Mouse (Mus musculus): Measurements from ENCODE around the gene Npy1r. TPM values are rescaled to one million over a fixed set of nuclear protein-coding genes. Genes with fewer than 3 reads are reported as not detected.

The Npy1r gene
- 2.4 and 3.2 TPM in 2 replicates for polyA plus RNA-seq (2015; fragmentation: Nextera tagmentation; extraction: Ambion mirVana)

DNA sequence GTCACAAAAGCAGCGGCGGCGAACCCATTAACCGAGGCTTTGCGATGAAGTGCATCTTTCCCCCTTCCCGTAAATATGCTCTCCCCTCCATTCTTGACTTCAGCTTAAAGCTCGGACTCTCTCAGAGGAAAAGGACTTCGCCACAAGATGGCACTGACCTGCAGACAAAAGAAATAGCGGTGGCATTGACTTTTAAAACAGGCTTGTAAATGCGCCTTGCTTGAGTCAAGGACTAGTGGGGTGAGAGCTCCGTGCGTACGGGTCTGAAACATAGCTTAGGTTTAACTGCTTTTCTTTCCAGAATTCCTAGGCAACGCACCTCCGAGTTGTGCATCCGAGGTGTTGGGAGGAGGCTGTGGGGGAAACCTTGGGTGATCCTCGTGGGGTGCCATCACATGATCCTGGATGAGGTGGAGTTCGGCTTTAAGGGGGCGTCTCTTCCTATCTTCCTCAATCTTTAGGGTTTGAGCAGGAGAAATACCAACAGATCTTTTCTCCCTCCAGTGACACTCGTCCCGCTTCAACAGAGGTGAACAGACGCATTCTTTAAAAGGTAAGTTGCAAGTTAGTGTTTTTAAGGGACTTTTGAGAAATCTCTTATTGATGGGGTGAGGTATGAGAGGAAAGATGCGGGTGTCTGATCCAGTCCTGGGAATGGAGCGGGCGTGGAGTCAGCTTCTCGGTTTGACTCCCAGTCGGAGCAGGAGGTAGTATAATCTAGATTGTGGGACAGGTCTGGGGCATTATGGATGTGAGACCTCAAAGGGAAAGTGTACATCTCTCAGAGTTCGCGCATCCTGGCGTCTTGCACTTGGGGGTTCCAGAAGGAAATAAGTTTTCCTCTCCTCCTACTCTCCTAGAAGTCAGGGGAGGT, at the start of gene Npy1r:
Gene Npy1r, plus strand, starts transcription at position 223 of the 874 bp plus-strand sequence.
- 2% methylated on average over 30 of the region's 30 CpGs for WGBS
- peak within 1 kb of the TSS; percentile 47; the same call in 1 of the 2 replicates for H3K9ac ChIP-seq
- peaks cover 10% of the 10 kb centered on the region; the same call in 1 of the 2 replicates for H3K4me1 ChIP-seq (replicated peaks)
- peak within 1 kb of the TSS; percentile 55 for H3K4me3 ChIP-seq
- peaks cover 20% of the 10 kb centered on the region for H3K27me3 ChIP-seq
- no peaks in the 10 kb centered on the region for H3K9me3 ChIP-seq (replicated peaks)
- H3K27ac ChIP-seq: no peak within 1 kb of the TSS
- ATAC-seq (replicated peaks; ENCODE audit: insufficient number of reproducible peaks, insufficient read depth, low FRiP score, low read depth): 0 out of 2 replicates have a peak, but pooled peaks have one; percentile 47
- peak within 1 kb of the TSS; percentile 88 for H3K4me2 ChIP-seq
- H3K36me3 ChIP-seq: no peaks in the 10 kb centered on the region

DNA sequence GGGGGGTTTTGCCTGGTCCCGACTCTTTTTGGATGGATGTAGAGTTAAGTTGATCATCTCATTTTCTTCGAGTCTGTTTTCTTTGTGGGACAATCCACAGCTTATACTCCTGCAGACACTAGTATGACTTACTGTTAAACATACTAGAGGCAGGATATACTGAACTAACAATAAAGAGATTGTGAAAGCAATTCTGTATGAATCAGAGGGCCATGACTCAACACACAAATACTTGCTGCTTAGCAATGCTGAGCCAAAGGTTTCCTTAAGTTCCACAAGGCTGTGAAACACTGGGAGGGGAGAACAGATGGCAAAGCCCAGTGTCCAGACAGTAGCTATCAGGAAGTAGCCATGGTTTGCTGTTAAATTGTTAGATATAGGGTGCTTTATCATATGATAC, 15.7 kb upstream of the Npy1r start:
- 67% methylated on average over 2 of the region's 2 CpGs for WGBS
- Histone ChIP-seq H3K36me3 (no peaks in the 10 kb centered on the region), H3K9me3 (replicated peaks) (no peaks in the 10 kb centered on the region), H3K9ac (no peak overlapping the region), H3K4me1 (replicated peaks) (no peaks in the 10 kb centered on the region), H3K27ac (no peak overlapping the region), H3K4me3 (no peak overlapping the region), H3K4me2 (no peak overlapping the region), H3K27me3 (no peaks in the 10 kb centered on the region)
- ATAC-seq (replicated peaks; ENCODE audit: insufficient number of reproducible peaks, insufficient read depth, low FRiP score, low read depth): no peak

DNA sequence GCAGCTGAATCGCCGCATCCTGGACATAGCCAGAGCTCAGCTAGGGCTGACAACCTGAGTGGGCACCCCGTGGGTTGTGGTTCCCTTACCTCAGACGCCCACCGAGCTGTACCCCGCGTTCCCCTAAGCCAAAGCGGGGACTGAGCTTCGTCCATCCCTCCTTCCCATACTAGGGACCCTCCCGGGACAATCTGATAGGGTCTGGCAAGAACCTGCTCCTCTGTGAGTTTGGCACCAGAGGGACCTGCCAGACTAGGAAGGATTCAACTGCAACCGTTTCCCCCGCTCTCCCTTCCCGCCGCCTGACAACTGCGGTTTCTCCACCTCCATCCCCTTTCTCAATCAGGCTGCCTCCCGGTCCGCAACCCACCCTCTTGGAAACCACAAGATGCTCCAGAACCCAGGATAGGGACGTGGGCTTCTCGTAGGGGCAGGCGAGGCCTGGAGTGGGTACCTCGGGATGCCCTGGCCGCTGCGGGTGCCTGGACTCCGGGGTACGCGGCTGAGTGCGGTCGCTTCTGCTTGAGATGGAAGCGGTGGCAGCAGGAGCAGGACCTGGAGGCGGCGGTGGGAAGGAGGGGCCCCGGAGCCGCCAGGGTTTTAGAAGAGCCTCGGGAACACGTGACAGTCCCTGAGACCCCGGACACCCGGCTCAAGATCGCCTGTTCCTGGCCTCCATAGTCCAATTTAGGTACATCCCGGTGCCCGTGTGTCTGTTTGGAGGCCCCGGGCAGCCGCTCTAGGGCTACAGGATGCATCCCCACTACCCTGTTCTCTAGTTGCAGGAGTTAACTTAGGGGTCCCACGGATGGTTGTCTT, 9.3 kb upstream of the Npy1r start, which contains the start of gene Npy5r:
Gene Npy5r, minus strand, starts transcription at position 618 of the 819 bp plus-strand sequence.
- Histone ChIP-seq H3K27me3 (peaks cover 19% of the 10 kb centered on the region), H3K9me3 (replicated peaks) (no peaks in the 10 kb centered on the region), H3K4me2 (peak within 1 kb of the TSS; percentile 75), H3K36me3 (no peaks in the 10 kb centered on the region), H3K9ac (peak within 1 kb of the TSS; percentile 34), H3K4me1 (replicated peaks) (peaks cover 9% of the 10 kb centered on the region; the same call in 1 of the 2 replicates), H3K27ac (no peak within 1 kb of the TSS), H3K4me3 (peak within 1 kb of the TSS; percentile 48)
- no peak for ATAC-seq (replicated peaks; ENCODE audit: insufficient number of reproducible peaks, insufficient read depth, low FRiP score, low read depth)
- 2% methylated on average over 43 of the region's 43 CpGs for WGBS

DNA sequence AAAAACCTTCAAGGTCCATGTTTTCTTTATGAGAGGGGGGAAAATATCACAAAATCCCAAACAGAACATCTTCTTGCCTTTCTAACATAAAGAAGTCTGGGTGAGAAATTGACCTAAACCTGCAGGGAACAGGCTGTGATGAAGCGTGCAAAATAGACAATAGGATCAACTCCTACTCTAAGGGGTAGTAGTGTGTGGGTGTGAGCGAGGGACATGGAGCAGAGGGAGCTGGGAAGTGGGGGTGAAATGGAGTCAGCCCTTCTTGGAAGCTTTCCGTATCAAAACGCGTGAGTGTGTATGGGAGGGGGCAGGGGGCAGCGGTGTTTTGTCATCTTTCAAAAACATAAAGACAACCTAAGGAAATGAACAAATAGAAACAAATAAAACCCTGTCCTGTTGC, 8.6 kb upstream of the Npy1r start:
- Histone ChIP-seq H3K27ac (no peak overlapping the region), H3K36me3 (no peaks in the 10 kb centered on the region), H3K4me1 (replicated peaks) (peaks cover 9% of the 10 kb centered on the region; the same call in 1 of the 2 replicates), H3K4me3 (peak overlapping the region; percentile 48), H3K4me2 (peak overlapping the region; percentile 75), H3K27me3 (peaks cover 19% of the 10 kb centered on the region), H3K9me3 (replicated peaks) (no peaks in the 10 kb centered on the region), H3K9ac (no peak overlapping the region)
- no peak for ATAC-seq (replicated peaks; ENCODE audit: insufficient number of reproducible peaks, insufficient read depth, low FRiP score, low read depth)
- 48% methylated on average over 6 of the region's 6 CpGs for WGBS

DNA sequence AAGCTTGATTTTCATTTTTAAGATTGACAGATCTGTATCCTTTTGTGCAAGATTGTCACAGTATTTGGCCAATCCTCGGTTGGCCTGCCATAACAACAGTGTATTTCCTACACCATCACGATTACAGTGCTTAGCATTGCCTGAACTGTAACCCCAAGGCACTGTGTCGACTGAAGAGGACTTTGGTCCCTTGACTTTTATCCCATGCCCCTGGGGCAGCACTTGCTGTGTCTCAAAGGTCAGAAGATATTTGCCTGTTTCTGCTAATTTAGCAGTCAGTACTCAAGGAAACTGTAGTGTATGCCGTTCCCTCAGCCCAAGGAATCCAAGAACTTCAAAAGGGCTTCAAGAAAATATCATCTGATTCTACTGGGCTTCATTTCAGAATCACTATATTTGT, 8.2 kb upstream of the Npy1r start:
- WGBS: 59% methylated on average over 4 of the region's 4 CpGs
- no peak overlapping the region for H3K4me3 ChIP-seq
- H3K4me1 ChIP-seq (replicated peaks): peaks cover 9% of the 10 kb centered on the region; the same call in 1 of the 2 replicates
- ATAC-seq (replicated peaks; ENCODE audit: insufficient number of reproducible peaks, insufficient read depth, low FRiP score, low read depth): no peak
- no peak overlapping the region for H3K27ac ChIP-seq
- no peaks in the 10 kb centered on the region for H3K9me3 ChIP-seq (replicated peaks)
- no peaks in the 10 kb centered on the region for H3K36me3 ChIP-seq
- H3K27me3 ChIP-seq: peaks cover 19% of the 10 kb centered on the region
- no peak overlapping the region for H3K9ac ChIP-seq
- no peak overlapping the region for H3K4me2 ChIP-seq

DNA sequence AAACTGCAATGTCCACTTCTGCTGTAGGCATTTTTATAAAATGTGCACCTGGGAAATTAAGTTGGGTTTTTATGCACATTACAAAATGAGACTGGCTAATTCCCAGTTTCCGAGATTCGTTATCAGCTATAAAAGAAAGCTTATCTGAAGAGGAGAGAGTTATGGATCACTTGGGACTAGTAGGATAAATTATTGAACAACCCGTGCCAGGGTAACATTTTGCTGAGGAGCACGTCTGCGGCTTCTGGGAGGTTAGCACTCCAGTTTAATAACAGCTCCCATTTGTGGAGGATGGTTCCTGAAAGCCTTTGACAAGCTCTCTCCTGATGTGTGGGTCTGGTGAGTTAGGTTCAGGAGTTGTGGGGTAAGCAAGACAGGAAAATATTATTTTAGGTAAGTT, 6.6 kb upstream of the Npy1r start:
- ATAC-seq (replicated peaks; ENCODE audit: insufficient number of reproducible peaks, insufficient read depth, low FRiP score, low read depth): no peak
- 67% methylated on average over 5 of the region's 5 CpGs for WGBS
- H3K4me1 ChIP-seq (replicated peaks): peaks cover 9% of the 10 kb centered on the region; the same call in 1 of the 2 replicates

DNA sequence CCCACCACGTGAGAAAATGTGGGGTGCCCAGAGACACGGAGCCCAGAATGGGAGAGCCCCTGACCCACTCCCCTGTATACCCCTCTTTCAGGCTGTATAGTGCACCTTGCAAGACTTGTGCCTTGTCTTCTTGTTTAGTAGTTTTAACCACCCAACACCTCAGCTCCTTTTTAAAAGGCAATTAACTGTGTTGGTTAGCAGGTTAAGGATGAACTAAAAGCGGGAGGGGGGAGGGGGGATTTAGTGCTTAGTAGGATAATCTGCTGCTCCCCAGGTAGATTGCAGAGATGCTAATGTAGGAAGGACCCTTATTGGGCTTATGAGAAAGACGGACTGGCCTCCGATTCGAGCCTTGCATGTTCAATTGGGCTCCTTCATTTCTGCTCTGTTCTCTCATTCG, 1.0 kb downstream of the Npy1r start:
- no peak for ATAC-seq (replicated peaks; ENCODE audit: insufficient number of reproducible peaks, insufficient read depth, low FRiP score, low read depth)
- peak overlapping the region; percentile 88 for H3K4me2 ChIP-seq
- H3K36me3 ChIP-seq: no peaks in the 10 kb centered on the region
- H3K4me1 ChIP-seq (replicated peaks): peaks cover 10% of the 10 kb centered on the region; the same call in 1 of the 2 replicates
- H3K27ac ChIP-seq: no peak overlapping the region
- 7% methylated on average over 7 of the region's 7 CpGs for WGBS
- H3K9ac ChIP-seq: no peak overlapping the region
- H3K4me3 ChIP-seq: peak overlapping the region; percentile 55
- H3K9me3 ChIP-seq (replicated peaks): no peaks in the 10 kb centered on the region
- peaks cover 20% of the 10 kb centered on the region for H3K27me3 ChIP-seq

More for the DNA sequence above, 6.6 kb upstream of the Npy1r start:
- no peak overlapping the region for H3K4me2 ChIP-seq
- H3K36me3 ChIP-seq: no peaks in the 10 kb centered on the region
- H3K27me3 ChIP-seq: peaks cover 19% of the 10 kb centered on the region
- H3K9me3 ChIP-seq (replicated peaks): no peaks in the 10 kb centered on the region
- no peak overlapping the region for H3K4me3 ChIP-seq
- no peak overlapping the region for H3K27ac ChIP-seq
- no peak overlapping the region for H3K9ac ChIP-seq

DNA sequence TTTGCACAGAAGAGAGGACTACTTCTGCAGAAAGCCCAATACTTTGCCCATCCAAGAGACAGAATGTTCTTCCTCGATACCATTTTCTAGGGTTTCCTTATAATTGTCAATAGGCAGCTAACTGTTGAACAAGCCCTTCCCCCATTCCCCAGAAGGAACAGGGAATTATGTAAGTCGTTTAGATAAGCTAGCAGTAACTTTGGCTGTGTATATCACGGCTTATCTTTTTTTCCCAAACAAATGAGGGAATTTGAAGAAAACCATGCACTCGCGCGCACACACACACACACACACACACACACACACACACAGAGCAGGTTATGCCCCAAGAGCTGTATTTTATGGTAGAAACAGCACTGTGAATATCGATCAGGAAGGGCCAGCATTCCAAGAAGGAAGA, 1.8 kb downstream of the Npy1r start:
- H3K27me3 ChIP-seq: peaks cover 20% of the 10 kb centered on the region
- no peak overlapping the region for H3K9ac ChIP-seq
- no peak overlapping the region for H3K4me3 ChIP-seq
- WGBS: 47% methylated on average over 7 of the region's 7 CpGs
- H3K4me2 ChIP-seq: peak overlapping the region; percentile 88
- H3K27ac ChIP-seq: no peak overlapping the region
- no peaks in the 10 kb centered on the region for H3K9me3 ChIP-seq (replicated peaks)
- H3K36me3 ChIP-seq: no peaks in the 10 kb centered on the region
- no peak for ATAC-seq (replicated peaks; ENCODE audit: insufficient number of reproducible peaks, insufficient read depth, low FRiP score, low read depth)
- peaks cover 10% of the 10 kb centered on the region; the same call in 1 of the 2 replicates for H3K4me1 ChIP-seq (replicated peaks)

DNA sequence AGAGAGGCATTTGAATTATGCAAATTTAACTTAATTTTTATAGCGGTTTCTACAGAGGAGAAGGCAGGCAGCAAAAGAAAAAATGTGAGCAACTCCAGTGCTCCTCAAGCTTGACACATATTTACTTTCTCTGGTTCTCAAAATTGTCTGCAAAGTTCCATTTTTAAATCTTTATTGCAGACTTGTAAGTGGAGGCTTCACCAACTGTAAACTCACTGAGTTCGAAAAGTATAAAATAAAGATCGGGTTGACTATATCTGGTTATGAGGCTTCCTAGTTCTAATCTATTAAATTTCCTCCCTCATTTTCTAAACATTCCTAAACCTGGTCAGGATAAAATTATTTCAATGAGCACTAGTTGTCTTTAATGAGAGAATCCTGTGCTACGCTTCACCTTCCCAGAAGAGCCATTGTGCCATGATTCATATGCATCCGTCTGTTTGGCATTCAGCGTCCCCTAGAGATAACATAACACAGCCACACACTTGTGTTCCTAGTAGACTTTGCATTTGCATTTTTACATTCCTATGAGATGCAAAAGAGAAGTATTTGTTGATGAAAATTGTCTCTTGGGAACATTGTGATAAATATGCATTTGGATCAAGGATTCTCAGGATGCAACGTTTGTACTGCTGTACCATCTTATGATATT, 17.5 kb downstream of the Npy1r start:
- no peak overlapping the region for H3K4me3 ChIP-seq
- H3K4me1 ChIP-seq (replicated peaks): no peaks in the 10 kb centered on the region
- no peaks in the 10 kb centered on the region for H3K27me3 ChIP-seq
- H3K9ac ChIP-seq: no peak overlapping the region
- H3K9me3 ChIP-seq (replicated peaks): no peaks in the 10 kb centered on the region
- WGBS: 83% methylated on average over 7 of the region's 7 CpGs
- no peak overlapping the region for H3K4me2 ChIP-seq
- no peak for ATAC-seq (replicated peaks; ENCODE audit: insufficient number of reproducible peaks, insufficient read depth, low FRiP score, low read depth)
- H3K36me3 ChIP-seq: no peaks in the 10 kb centered on the region
- no peak overlapping the region for H3K27ac ChIP-seq

DNA sequence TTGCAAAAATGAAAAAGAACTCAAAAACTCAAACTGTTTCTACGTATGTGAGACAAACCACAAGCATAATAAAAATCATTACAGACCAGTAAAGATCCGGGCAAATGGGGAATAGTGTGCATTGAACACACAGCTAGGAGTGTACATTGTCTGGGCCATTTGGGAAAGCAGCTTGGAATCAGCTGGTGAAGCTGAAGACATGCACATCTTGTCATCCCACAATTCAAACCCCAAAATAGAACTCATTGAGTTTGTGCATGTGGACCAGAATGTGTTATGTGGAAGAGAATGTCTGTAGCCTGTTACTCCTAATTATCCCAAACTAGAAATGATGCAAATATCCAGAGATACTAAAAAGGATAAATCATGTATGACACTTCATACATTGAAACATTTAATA, 25.8 kb downstream of the Npy1r start:
- H3K36me3 ChIP-seq: no peaks in the 10 kb centered on the region
- WGBS: 76% methylated on average over 2 of the region's 2 CpGs

DNA sequence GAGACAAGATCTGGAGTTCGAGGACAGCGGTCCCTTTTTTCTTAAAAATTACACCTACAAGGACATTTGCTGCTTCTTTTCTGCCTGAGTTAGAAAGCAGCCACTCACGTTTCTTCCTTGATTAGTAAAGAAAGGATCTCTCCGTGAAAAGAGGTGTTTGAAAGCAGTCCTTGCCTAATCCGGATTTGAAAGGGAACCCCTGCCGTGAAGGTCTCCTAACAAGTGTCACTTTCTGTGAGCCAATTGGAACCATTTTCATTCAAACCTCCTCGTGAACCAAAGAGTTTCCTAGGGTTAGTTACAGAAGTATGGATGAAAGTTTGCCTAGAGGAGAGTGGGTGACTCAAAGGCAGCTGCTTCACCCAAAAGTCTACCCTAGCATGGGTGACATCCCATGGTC, 32.5 kb downstream of the Npy1r start:
- H3K4me1 ChIP-seq (replicated peaks): no peaks in the 10 kb centered on the region
- no peak overlapping the region for H3K27ac ChIP-seq
- no peak overlapping the region for H3K4me2 ChIP-seq
- no peak for ATAC-seq (replicated peaks; ENCODE audit: insufficient number of reproducible peaks, insufficient read depth, low FRiP score, low read depth)
- H3K9me3 ChIP-seq (replicated peaks): no peaks in the 10 kb centered on the region
- no peak overlapping the region for H3K4me3 ChIP-seq
- WGBS: 51% methylated on average over 7 of the region's 7 CpGs
- H3K36me3 ChIP-seq: no peaks in the 10 kb centered on the region
- H3K9ac ChIP-seq: no peak overlapping the region
- H3K27me3 ChIP-seq: no peaks in the 10 kb centered on the region

More for the DNA sequence above, 25.8 kb downstream of the Npy1r start:
- Histone ChIP-seq H3K4me3 (no peak overlapping the region), H3K27ac (no peak overlapping the region), H3K9ac (no peak overlapping the region), H3K27me3 (no peaks in the 10 kb centered on the region), H3K4me2 (no peak overlapping the region), H3K9me3 (replicated peaks) (no peaks in the 10 kb centered on the region), H3K4me1 (replicated peaks) (no peaks in the 10 kb centered on the region)
- ATAC-seq (replicated peaks; ENCODE audit: insufficient number of reproducible peaks, insufficient read depth, low FRiP score, low read depth): no peak

Data from heart, embryonic 15.5 days (tissue).